Mouse (Mus musculus): ENCODE results near the gene Adipoq. TPM values are rescaled to one million over a fixed set of nuclear protein-coding genes. Genes with fewer than 3 reads are reported as not detected.

The Adipoq gene
- polyA plus RNA-seq, 1 experiment from 2014 or later: not detected

GRCm38 (mm10) chr16:23201498-23201897, 55.2 kb downstream of the Adipoq start:
- DNase-seq (ENCODE audit: extremely low spot score, low spot score): no peak
- no peaks in the 10 kb centered on the region for H3K4me1 ChIP-seq
- H3K4me3 ChIP-seq: no peak overlapping the region
- H3K36me3 ChIP-seq (replicated peaks): no peaks in the 10 kb centered on the region
- no peaks in the 10 kb centered on the region for H3K9me3 ChIP-seq
- H3K27me3 ChIP-seq (ENCODE audit: poor library complexity, severe bottlenecking): no peaks in the 10 kb centered on the region
- H3K27ac ChIP-seq: no peak overlapping the region

Small RNA genes within 50 kb of the gene (microRNA-seq; reads per million reads assigned to microRNA genes)
- not detected for gene Gm49346

Other genes with a start within 250 kb of the Adipoq start
- 0.15 TPM in 1 of 2 replicates, not detected in the other for gene Fetub, start 228.2 kb upstream of the Adipoq start, polyA plus RNA-seq (2016; fragmentation: Nextera tagmentation; extraction: Ambion mirVana)
- not detected in 2 replicates for gene Hrg, start 195.5 kb upstream of the Adipoq start, polyA plus RNA-seq (2016; fragmentation: Nextera tagmentation; extraction: Ambion mirVana)
- gene Kng2, start 117.1 kb upstream of the Adipoq start, polyA plus RNA-seq (2016; fragmentation: Nextera tagmentation; extraction: Ambion mirVana): not detected in 2 replicates
- gene Kng1, start 88.7 kb upstream of the Adipoq start, polyA plus RNA-seq (2016; fragmentation: Nextera tagmentation; extraction: Ambion mirVana): not detected in 2 replicates
- gene Eif4a2, start 39.1 kb upstream of the Adipoq start, polyA plus RNA-seq (2016; fragmentation: Nextera tagmentation; extraction: Ambion mirVana): 170 and 175 TPM in 2 replicates
- 257 and 263 TPM in 2 replicates for gene Rfc4, start 18.8 kb upstream of the Adipoq start, polyA plus RNA-seq (2016; fragmentation: Nextera tagmentation; extraction: Ambion mirVana)
- gene St6gal1, start 78.2 kb downstream of the Adipoq start, polyA plus RNA-seq (2016; fragmentation: Nextera tagmentation; extraction: Ambion mirVana): 18.4 and 19.7 TPM in 2 replicates